Mouse (Mus musculus) embryonic facial prominence, embryonic 11.5 days (tissue): Measurements from ENCODE around the gene P2rx1. TPM values are rescaled to one million over a fixed set of nuclear protein-coding genes. Genes with fewer than 3 reads are reported as not detected.

Experiments
- ATAC-seq: fragments of 200-750 bp; cut with Nextera tagmentation; replicated peaks from 2 replicates; pipeline ENCODE4 v1.8.0; 2017; ENCODE audit warnings: low read depth; ENCODE audit not compliant: insufficient number of reproducible peaks, low FRiP score, low TSS enrichment
- DNase-seq: peaks from one replicate; pipeline ENCODE4 v3.0.0-alpha.2; 2015; ENCODE audit warnings: low spot score
- H3K27ac ChIP-seq: fragments of 300-500 bp; sonication (generic); replicated peaks from 2 replicates; pipeline ENCODE4 v1.5.1; 2014; ENCODE audit warnings: mild to moderate bottlenecking, low read depth, low read length, control low read depth
- H3K27me3 ChIP-seq: fragments of 300-500 bp; sonication (generic); 2 replicates; pipeline ENCODE4 v1.6.1; 2014; ENCODE audit warnings: mild to moderate bottlenecking, low read length, moderate library complexity, mixed read lengths; ENCODE audit not compliant: control insufficient read depth, insufficient read depth
- H3K36me3 ChIP-seq: fragments of 300-500 bp; sonication (generic); replicated peaks from 2 replicates; pipeline ENCODE4 v1.6.1; 2014; ENCODE audit warnings: low read depth, mild to moderate bottlenecking, low read length, moderate library complexity, mixed read lengths; ENCODE audit not compliant: control insufficient read depth, insufficient read depth
- H3K4me1 ChIP-seq: fragments of 300-500 bp; sonication (generic); 2 replicates; pipeline ENCODE4 v1.6.1; 2014; ENCODE audit warnings: low read length, mixed read lengths; ENCODE audit not compliant: control insufficient read depth, insufficient read depth
- H3K4me2 ChIP-seq: fragments of 300-500 bp; sonication (generic); 2 replicates; pipeline ENCODE4 v1.6.1; 2014; ENCODE audit warnings: low read depth, mild to moderate bottlenecking, control low read depth, low read length, moderate library complexity
- H3K4me3 ChIP-seq: fragments of 300-500 bp; sonication (generic); 2 replicates; pipeline ENCODE4 v1.5.1; 2014; ENCODE audit warnings: low read depth, low read length, control low read depth
- H3K9ac ChIP-seq: fragments of 300-500 bp; sonication (generic); replicated peaks from 2 replicates; pipeline ENCODE4 v1.6.1; 2014; ENCODE audit warnings: mild to moderate bottlenecking, control low read depth, low read length
- H3K9me3 ChIP-seq: fragments of 300-500 bp; sonication (generic); replicated peaks from 2 replicates; pipeline ENCODE4 v1.6.1; 2016; ENCODE audit warnings: mild to moderate bottlenecking, low read length, inconsistent platforms, mixed read lengths; ENCODE audit not compliant: control insufficient read depth
- WGBS: fragments of 180-500 bp; shearing (Covaris S2); extraction: QIAGEN DNeasy Blood & Tissue Kit; methylation state at CpG from one replicate; pipeline ENCODE4 v1.1.7; 2014; 5-methylcytosine and 5-hydroxymethylcytosine counted together
- polyA plus RNA-seq: library from polyadenylated mRNA; unstranded; fragments of >200 nt; fragmentation: Nextera tagmentation; extraction: Ambion mirVana; gene quantifications from 2 replicates; pipeline ENCODE4 v1.2.1, GENCODE M21; 2014

Gene P2rx1
- polyA plus RNA-seq, 1 experiment from 2014 or later: 1.2 TPM

DNA sequence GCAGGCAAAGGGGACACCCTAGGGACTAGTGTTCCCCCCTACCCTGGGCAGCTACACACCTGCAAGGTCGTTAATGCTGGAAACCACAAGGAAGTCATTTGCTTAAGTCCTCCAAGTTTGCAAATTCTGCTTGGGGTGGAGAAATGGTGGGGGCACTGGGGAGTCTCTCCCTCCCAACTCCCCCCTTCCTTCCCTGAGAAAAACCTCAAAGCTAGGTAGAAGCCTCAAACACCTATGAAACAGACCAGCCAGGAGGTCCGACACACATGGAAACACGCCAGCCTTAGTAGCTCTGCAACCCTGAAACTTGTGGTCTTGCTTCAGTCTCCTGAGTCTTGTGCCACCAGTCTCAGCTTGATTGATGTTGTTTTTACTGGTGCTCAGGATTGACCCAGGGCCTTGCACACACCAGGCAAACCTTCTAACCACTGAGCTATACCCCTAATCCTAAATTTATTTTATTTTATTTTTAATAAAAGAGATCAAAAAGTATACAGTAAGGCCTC is 35.1 kb upstream of the P2rx1 start:
- H3K36me3 ChIP-seq: no peaks in the 10 kb centered on the region
- no peak overlapping the region for H3K4me3 ChIP-seq
- H3K9me3 ChIP-seq: no peaks in the 10 kb centered on the region
- DNase-seq: no peak
- no peak overlapping the region for H3K9ac ChIP-seq
- H3K27me3 ChIP-seq: peaks cover 31% of the 10 kb centered on the region
- H3K4me1 ChIP-seq: peaks cover 2% of the 10 kb centered on the region; the same call in 1 of the 2 replicates
- H3K27ac ChIP-seq: no peak overlapping the region
- 52% methylated on average over 3 of the region's 3 CpGs for WGBS
- H3K4me2 ChIP-seq: no peak overlapping the region
- no peak for ATAC-seq

DNA sequence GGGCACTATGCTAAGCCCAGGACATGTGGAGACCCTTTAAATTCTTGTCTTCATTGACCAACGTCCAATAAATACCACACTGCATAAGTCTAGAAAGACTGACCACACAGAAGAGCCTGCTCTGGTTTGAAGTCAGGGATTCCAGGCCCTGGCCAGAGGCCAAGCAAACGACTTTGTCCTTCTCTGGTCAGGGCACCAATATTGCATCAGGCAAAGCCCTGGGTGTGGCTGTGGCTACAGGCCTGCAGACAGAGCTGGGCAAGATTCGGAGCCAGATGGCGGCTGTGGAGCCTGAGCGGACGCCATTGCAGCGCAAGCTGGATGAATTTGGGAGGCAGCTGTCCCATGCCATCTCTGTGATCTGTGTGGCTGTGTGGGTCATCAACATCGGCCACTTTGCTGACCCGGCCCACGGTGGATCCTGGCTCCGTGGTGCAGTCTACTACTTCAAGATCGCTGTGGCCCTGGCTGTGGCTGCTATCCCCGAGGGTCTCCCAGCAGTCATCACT is 23.9 kb upstream of the P2rx1 start:
- ATAC-seq (no peak), DNase-seq (no peak)
- Histone ChIP-seq H3K36me3 (no peaks in the 10 kb centered on the region), H3K4me1 (no peaks in the 10 kb centered on the region), H3K27me3 (no peaks in the 10 kb centered on the region), H3K9ac (no peak overlapping the region), H3K9me3 (no peaks in the 10 kb centered on the region), H3K4me3 (no peak overlapping the region), H3K4me2 (no peak overlapping the region), H3K27ac (no peak overlapping the region)
- WGBS: 80% methylated on average over 13 of the region's 13 CpGs

DNA sequence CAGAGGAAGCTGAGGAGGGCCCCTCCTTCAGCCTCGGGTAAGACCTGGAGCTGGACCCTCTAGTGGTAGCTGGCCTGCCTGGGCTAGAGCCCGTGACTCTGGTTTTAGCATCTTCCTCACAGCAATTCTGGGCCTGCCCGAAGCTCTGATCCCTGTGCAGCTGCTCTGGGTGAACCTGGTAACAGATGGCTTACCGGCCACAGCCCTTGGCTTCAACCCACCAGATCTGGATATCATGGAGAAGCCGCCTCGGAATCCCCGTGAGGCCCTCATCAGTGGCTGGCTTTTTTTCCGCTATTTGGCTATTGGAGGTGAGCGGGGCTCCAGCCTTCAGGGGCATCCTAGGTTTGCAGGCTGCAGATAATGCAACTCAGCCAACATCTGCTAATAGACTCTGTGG is 16.4 kb upstream of the P2rx1 start:
- no peak overlapping the region for H3K4me3 ChIP-seq
- H3K36me3 ChIP-seq: no peaks in the 10 kb centered on the region
- 86% methylated on average over 9 of the region's 9 CpGs for WGBS
- ATAC-seq (no peak), DNase-seq (no peak)
- no peaks in the 10 kb centered on the region for H3K9me3 ChIP-seq
- no peak overlapping the region for H3K4me2 ChIP-seq
- no peaks in the 10 kb centered on the region for H3K27me3 ChIP-seq
- no peaks in the 10 kb centered on the region for H3K4me1 ChIP-seq
- H3K27ac ChIP-seq: no peak overlapping the region
- H3K9ac ChIP-seq: no peak overlapping the region

DNA sequence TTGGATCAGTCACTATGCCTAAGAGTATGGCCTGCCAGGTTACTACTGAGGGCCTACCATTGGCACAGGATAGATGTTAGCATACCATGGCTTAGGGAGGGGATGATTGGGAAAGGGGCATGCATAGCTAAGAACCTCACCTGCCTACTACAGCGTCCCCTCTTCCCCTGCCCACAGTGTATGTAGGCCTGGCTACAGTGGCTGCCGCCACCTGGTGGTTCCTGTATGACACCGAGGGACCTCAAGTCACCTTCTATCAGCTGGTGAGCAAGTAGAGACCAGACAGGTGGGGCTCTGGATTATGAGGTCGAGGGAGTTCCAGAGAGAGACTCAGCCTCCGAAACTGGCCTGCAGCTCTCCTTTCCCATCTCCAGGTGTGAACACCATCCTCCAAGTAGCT is 15.6 kb upstream of the P2rx1 start:
- Histone ChIP-seq H3K4me3 (no peak overlapping the region), H3K36me3 (no peaks in the 10 kb centered on the region), H3K4me1 (no peaks in the 10 kb centered on the region), H3K9me3 (no peaks in the 10 kb centered on the region), H3K27me3 (no peaks in the 10 kb centered on the region), H3K9ac (no peak overlapping the region), H3K27ac (no peak overlapping the region), H3K4me2 (no peak overlapping the region)
- DNase-seq (no peak), ATAC-seq (no peak)
- 43% methylated on average over 5 of the region's 5 CpGs for whole genome bisulfite sequencing

DNA sequence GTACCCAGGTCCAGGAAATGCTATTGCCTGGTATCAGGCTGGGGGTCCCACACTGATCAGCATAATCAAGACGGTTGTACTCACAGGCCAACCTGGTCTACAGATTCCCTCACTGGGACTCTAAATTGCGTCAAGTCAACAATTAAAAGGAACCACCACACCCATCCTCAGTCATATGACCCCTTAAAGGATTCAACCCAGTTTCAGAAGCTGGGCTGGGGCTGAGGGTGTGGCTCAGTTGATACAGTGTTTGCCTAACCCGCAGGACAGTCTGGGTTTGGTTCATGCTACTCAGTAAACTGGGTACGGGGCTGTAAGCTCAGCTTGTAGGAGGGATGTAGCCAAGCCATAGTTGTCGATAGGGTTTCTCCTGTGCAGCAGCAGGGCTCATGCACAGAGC is 12.2 kb upstream of the P2rx1 start:
- H3K4me2 ChIP-seq: no peak overlapping the region
- no peak overlapping the region for H3K4me3 ChIP-seq
- DNase-seq (no peak), ATAC-seq (no peak)
- H3K9ac ChIP-seq: no peak overlapping the region
- no peak overlapping the region for H3K27ac ChIP-seq
- 79% methylated on average over 5 of the region's 5 CpGs for WGBS
- H3K9me3 ChIP-seq: no peaks in the 10 kb centered on the region
- no peaks in the 10 kb centered on the region for H3K4me1 ChIP-seq
- H3K36me3 ChIP-seq: no peaks in the 10 kb centered on the region
- H3K27me3 ChIP-seq: no peaks in the 10 kb centered on the region

DNA sequence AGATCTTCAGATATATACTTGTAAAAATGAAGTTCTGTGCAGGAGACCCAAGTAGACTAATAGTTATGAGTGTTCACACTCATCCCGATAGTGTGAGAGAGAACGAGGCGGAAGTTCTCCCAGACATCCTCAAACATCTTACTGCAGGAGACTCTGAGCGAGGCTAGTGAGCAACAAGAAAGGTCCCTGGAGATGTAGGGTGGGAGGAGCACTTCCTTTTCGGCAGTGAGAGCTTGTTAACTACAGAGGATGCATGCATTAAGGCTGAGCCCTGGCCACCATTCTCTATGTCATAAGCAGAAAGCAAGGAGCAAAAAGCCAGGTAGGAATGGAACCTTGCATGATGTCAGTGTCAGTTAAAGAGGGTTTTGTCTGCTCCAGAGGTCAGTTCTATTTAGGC is 11.7 kb upstream of the P2rx1 start:
- Histone ChIP-seq H3K9ac (no peak overlapping the region), H3K27ac (no peak overlapping the region), H3K27me3 (no peaks in the 10 kb centered on the region), H3K4me1 (no peaks in the 10 kb centered on the region), H3K9me3 (no peaks in the 10 kb centered on the region), H3K4me2 (no peak overlapping the region), H3K36me3 (no peaks in the 10 kb centered on the region), H3K4me3 (no peak overlapping the region)
- 62% methylated on average over 5 of the region's 5 CpGs for WGBS
- no peak for DNase-seq
- no peak for ATAC-seq

DNA sequence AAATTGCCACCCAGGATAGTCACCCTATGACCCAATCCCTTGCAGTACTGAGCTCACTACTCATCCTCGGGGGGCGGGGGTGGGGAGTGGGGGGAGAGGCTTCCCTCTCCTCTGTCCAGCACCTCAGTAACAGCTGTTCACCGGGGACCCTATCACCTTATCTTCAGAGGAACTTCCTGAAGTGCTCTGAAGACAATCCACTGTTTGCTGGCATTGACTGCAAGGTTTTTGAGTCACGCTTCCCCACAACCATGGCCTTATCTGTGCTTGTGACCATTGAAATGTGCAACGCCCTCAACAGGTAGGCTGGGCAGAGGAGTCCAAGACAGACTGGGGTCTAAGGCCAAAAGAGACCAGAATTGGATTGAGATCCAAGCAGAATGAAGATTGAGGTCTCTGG is 11.1 kb upstream of the P2rx1 start:
- WGBS: 79% methylated on average over 5 of the region's 5 CpGs
- H3K4me1 ChIP-seq: no peaks in the 10 kb centered on the region

DNA sequence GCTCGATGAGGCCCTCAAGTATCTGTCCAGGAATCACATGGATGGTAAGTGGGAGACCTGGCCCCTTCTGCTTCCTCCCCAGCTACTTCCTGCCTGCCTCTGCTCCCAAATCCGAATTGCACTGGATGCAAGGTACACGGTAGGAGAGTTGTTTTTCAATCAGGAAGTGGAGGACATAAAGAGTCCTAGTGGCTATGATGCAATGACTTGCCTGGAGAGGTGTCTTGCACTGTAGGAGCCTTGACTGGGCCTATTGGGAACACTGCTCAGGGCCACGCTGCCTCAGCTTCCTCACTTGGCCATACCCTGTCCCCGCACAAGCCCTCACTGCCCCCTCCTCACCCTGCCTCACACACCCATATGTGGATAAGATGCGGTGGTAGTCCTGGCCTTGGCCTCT is 9.9 kb upstream of the P2rx1 start:
- Histone ChIP-seq H3K9me3 (no peaks in the 10 kb centered on the region), H3K27ac (no peak overlapping the region), H3K27me3 (no peaks in the 10 kb centered on the region), H3K4me2 (no peak overlapping the region), H3K4me3 (no peak overlapping the region), H3K4me1 (no peaks in the 10 kb centered on the region), H3K36me3 (no peaks in the 10 kb centered on the region), H3K9ac (no peak overlapping the region)
- DNase-seq: no peak
- no peak for ATAC-seq
- WGBS: 74% methylated on average over 6 of the region's 6 CpGs

More for the DNA sequence above, 11.1 kb upstream of the P2rx1 start:
- no peak overlapping the region for H3K4me3 ChIP-seq
- H3K27ac ChIP-seq: no peak overlapping the region
- H3K36me3 ChIP-seq: no peaks in the 10 kb centered on the region
- ATAC-seq (no peak), DNase-seq (no peak)
- no peaks in the 10 kb centered on the region for H3K27me3 ChIP-seq
- no peaks in the 10 kb centered on the region for H3K9me3 ChIP-seq
- no peak overlapping the region for H3K9ac ChIP-seq
- H3K4me2 ChIP-seq: no peak overlapping the region
